Mouse (Mus musculus): ENCODE data around the gene Scg3.
A peak's percentile ranks its signal among the peaks of the same experiment; 100 is the strongest.

- TF ChIP-seq CTCF (conservative IDR thresholded peaks at IDR 0.05; ENCODE audit: insufficient read depth, insufficient read length, low read depth, low read length) (peak; percentile 79), POLR2A (IDR thresholded peaks at IDR 0.05; ENCODE audit: low read depth, low read length) (no peak)
Measured at GRCm38 (mm10) chr9:75719952-75720687, 36.3 kb upstream of the Scg3 start.
